31 mouse cellular contexts compared by ENCODE assay signal in genomic region chr5:119861301-119861700, GRCm38 (mm10). TPM values are rescaled to one million over a fixed set of nuclear protein-coding genes. Genes with fewer than 3 reads are reported as not detected.
DNase-seq lines count a peak whose midpoint lies in the region; ATAC-seq lines count a peak whose summit lies in the region.
"Had no signal": no experiment of that assay in that cellular context is flagged by ENCODE, and none has a peak within 500 bp of the region (broad histone marks: within the 10 kb centered on the region; RNA-seq: fewer than 3 reads in every experiment).

No protein-coding gene starts in this region.

- H3K9ac ChIP-seq in heart, embryonic 12.5 days, result no peak overlapping the region
- no peak overlapping the region for H3K9ac ChIP-seq in heart, embryonic 15.5 days
- H3K9ac ChIP-seq in heart, embryonic 11.5 days (ENCODE audit: low read depth, low read length), result no peak overlapping the region
- H3K9ac ChIP-seq: embryonic facial prominence, embryonic 12.5 days; embryonic facial prominence, embryonic 15.5 days; forebrain, postnatal 0 days; hindbrain, embryonic 14.5 days had no signal

- peak overlapping the region; percentile 46; the same call in 1 of the 2 replicates for H3K27ac ChIP-seq in heart, embryonic 12.5 days (ENCODE audit: poor library complexity, severe bottlenecking)
- H3K27ac ChIP-seq in heart, embryonic 15.5 days, result peak overlapping the region; percentile 23; the same call in 1 of the 2 replicates
- no peak overlapping the region for H3K27ac ChIP-seq in heart, embryonic 11.5 days (ENCODE audit: low read depth, low read length)
- H3K27ac ChIP-seq: embryonic facial prominence, embryonic 12.5 days; embryonic facial prominence, embryonic 15.5 days; gastrocnemius, adult 2 months; hindbrain, embryonic 14.5 days; hindbrain, postnatal 0 days had no signal

- H3K9me3 ChIP-seq in heart, embryonic 12.5 days (replicated peaks), result no peaks in the 10 kb centered on the region
- no peaks in the 10 kb centered on the region for H3K9me3 ChIP-seq in heart, embryonic 15.5 days (replicated peaks)
- H3K9me3 ChIP-seq in heart, embryonic 11.5 days (replicated peaks; ENCODE audit: control insufficient read depth, low read length), result no peaks in the 10 kb centered on the region
- H3K9me3 ChIP-seq: embryonic facial prominence, embryonic 12.5 days; embryonic facial prominence, embryonic 15.5 days had no signal

- no peaks in the 10 kb centered on the region for H3K27me3 ChIP-seq in heart, embryonic 12.5 days (replicated peaks)
- no peaks in the 10 kb centered on the region for H3K27me3 ChIP-seq in heart, embryonic 15.5 days
- no peaks in the 10 kb centered on the region for H3K27me3 ChIP-seq in heart, embryonic 11.5 days (ENCODE audit: control insufficient read depth, insufficient read depth, low read length)
- H3K27me3 ChIP-seq: CH12.LX had no signal

- no peak overlapping the region for H3K4me3 ChIP-seq in heart, embryonic 12.5 days
- no peak overlapping the region for H3K4me3 ChIP-seq in heart, embryonic 15.5 days
- no peak overlapping the region for H3K4me3 ChIP-seq in heart, embryonic 11.5 days (ENCODE audit: low read depth, low read length)
- H3K4me3 ChIP-seq: embryonic facial prominence, embryonic 12.5 days; embryonic facial prominence, embryonic 15.5 days; gastrocnemius, adult 2 months had no signal

- ATAC-seq in heart, embryonic 12.5 days (ENCODE audit: insufficient number of reproducible peaks, low FRiP score), result no peak
- no peak for ATAC-seq in heart, embryonic 15.5 days (replicated peaks; ENCODE audit: insufficient number of reproducible peaks, insufficient read depth, low FRiP score, low read depth)
- ATAC-seq in heart, embryonic 11.5 days (replicated peaks; ENCODE audit: insufficient number of reproducible peaks, low FRiP score, low TSS enrichment), result no peak
- ATAC-seq: forebrain, embryonic 14.5 days; forebrain, postnatal 0 days; hindbrain, postnatal 0 days; inflammation-experienced regulatory T-cells, adult 6 months; intestine, embryonic 16.5 days; Patski had no signal

- peaks cover 43% of the 10 kb centered on the region for H3K36me3 ChIP-seq in heart, embryonic 12.5 days
- peaks cover 15% of the 10 kb centered on the region; the same call in 1 of the 2 replicates for H3K36me3 ChIP-seq in heart, embryonic 15.5 days
- peaks cover 10% of the 10 kb centered on the region for H3K36me3 ChIP-seq in heart, embryonic 11.5 days (ENCODE audit: control insufficient read depth, insufficient read depth, low read length)
- H3K36me3 ChIP-seq: embryonic facial prominence, embryonic 12.5 days; embryonic facial prominence, embryonic 15.5 days; G1E had no signal

- DNase-seq in heart, adult 8-10 months (ENCODE audit: low spot score), result no peak
- DNase-seq in heart, postnatal 4 days, result peak; percentile 50
- no peak for DNase-seq in cerebellum, adult 9-10 months
- DNase-seq: adrenal gland, postnatal 10 days; adrenal gland, postnatal 36 days; B cell, adult 2 months; cerebellum, adult 18-20 months; cerebellum, adult 9-11 months; cerebellum, postnatal 25 days; forebrain, postnatal 0 days; gastrocnemius, adult 2 months; gastrocnemius, postnatal 14 days; kidney, adult 18-20 months; kidney, adult 9 months had no signal

- 49% methylated on average over 5 of the region's 5 CpGs for WGBS in heart, embryonic 12.5 days
- 48% methylated on average over 5 of the region's 5 CpGs for WGBS in heart, embryonic 15.5 days
- WGBS in heart, embryonic 11.5 days (ENCODE audit: insufficient replicate concordance), result 50% methylated on average over 5 of the region's 5 CpGs

- no peak overlapping the region for H3K4me2 ChIP-seq in heart, embryonic 12.5 days
- H3K4me2 ChIP-seq in heart, embryonic 15.5 days, result no peak overlapping the region
- H3K4me2 ChIP-seq in heart, embryonic 11.5 days, result no peak overlapping the region
- H3K4me2 ChIP-seq: embryonic facial prominence, embryonic 12.5 days; embryonic facial prominence, embryonic 15.5 days; hindbrain, embryonic 14.5 days had no signal

- H3K4me1 ChIP-seq in heart, embryonic 12.5 days (replicated peaks), result peaks cover 50% of the 10 kb centered on the region
- peaks cover 34% of the 10 kb centered on the region for H3K4me1 ChIP-seq in heart, embryonic 15.5 days (replicated peaks)
- H3K4me1 ChIP-seq in heart, embryonic 11.5 days (ENCODE audit: control insufficient read depth, insufficient read depth, low read length), result peaks cover 17% of the 10 kb centered on the region

RNA-seq across cellular contexts. Expression of gene Tbx5, which starts 28.8 kb away (rescaled TPM):
- 42.6 and 45.6 TPM in 2 replicates for polyA plus RNA-seq in heart, embryonic 12.5 days (2016; fragmentation: Nextera tagmentation; extraction: Ambion mirVana)
- 10 to 100 TPM; 22.5 to 44.9 (median 33.8) TPM for total RNA-seq in heart, adult 8-10 months (2022)
- polyA plus RNA-seq in heart, embryonic 15.5 days (2015; fragmentation: Nextera tagmentation; extraction: Ambion mirVana), result 30.1 and 33.8 TPM in 2 replicates
- 40.1 and 41.1 TPM in 2 replicates for polyA plus RNA-seq in heart, embryonic 11.5 days (2014; fragmentation: Nextera tagmentation; extraction: Ambion mirVana)
- total RNA-seq in heart, postnatal 4 days (2021), result 10 to 100 TPM; 36.3 to 36.6 TPM
- total RNA-seq: CH12.LX; common myeloid progenitor, adult 5-6 weeks; hindbrain, postnatal 0 days had no signal
- polyA plus RNA-seq: forebrain, embryonic 11.5 days; forebrain, postnatal 0 days; frontal cortex, adult 2 months; G1E; hindbrain, embryonic 11.5 days; inflammation-experienced regulatory T-cells, adult 6 months; intestine, embryonic 16.5 days; Patski had no signal
